Mouse (Mus musculus) heart, embryonic 11.5 days (tissue): Measurements from ENCODE around the gene Anxa8. TPM values are rescaled to one million over a fixed set of nuclear protein-coding genes. Genes with fewer than 3 reads are reported as not detected.

Experiments used
- ATAC-seq: fragments of 200-750 bp; cut with Nextera tagmentation; replicated peaks from 2 replicates; pipeline ENCODE4 v1.8.0; 2017; ENCODE audit warnings: moderate library complexity; ENCODE audit not compliant: insufficient number of reproducible peaks, low FRiP score, low TSS enrichment
- H3K27ac ChIP-seq: fragments of 300-500 bp; sonication (generic); 2 replicates; pipeline ENCODE4 v1.5.1; 2014; ENCODE audit warnings: mild to moderate bottlenecking, low read depth, low read length
- H3K27me3 ChIP-seq: fragments of 300-500 bp; sonication (generic); 2 replicates; pipeline ENCODE4 v1.6.1; 2014; ENCODE audit warnings: mild to moderate bottlenecking, low read length, mixed read lengths; ENCODE audit not compliant: control insufficient read depth, insufficient read depth
- H3K36me3 ChIP-seq: fragments of 300-500 bp; sonication (generic); 2 replicates; pipeline ENCODE4 v1.6.1; 2014; ENCODE audit warnings: mild to moderate bottlenecking, low read length, moderate library complexity, mixed read lengths; ENCODE audit not compliant: control insufficient read depth, insufficient read depth
- H3K4me1 ChIP-seq: fragments of 300-500 bp; sonication (generic); 2 replicates; pipeline ENCODE4 v1.6.1; 2014; ENCODE audit warnings: low read length; ENCODE audit not compliant: control insufficient read depth, insufficient read depth
- H3K4me2 ChIP-seq: fragments of 300-500 bp; sonication (generic); 2 replicates; pipeline ENCODE4 v1.6.1; 2014; ENCODE audit warnings: mild to moderate bottlenecking, moderate library complexity
- H3K4me3 ChIP-seq: fragments of 300-500 bp; sonication (generic); 2 replicates; pipeline ENCODE4 v1.5.1; 2014; ENCODE audit warnings: low read depth, low read length
- H3K9ac ChIP-seq: fragments of 300-500 bp; sonication (generic); 2 replicates; pipeline ENCODE4 v1.6.1; 2014; ENCODE audit warnings: mild to moderate bottlenecking, low read depth, low read length, moderate library complexity
- H3K9me3 ChIP-seq: fragments of 300-500 bp; sonication (generic); replicated peaks from 2 replicates; pipeline ENCODE4 v1.6.1; 2016; ENCODE audit warnings: low read length; ENCODE audit not compliant: control insufficient read depth
- WGBS: fragments of 180-500 bp; shearing (Covaris S2); extraction: QIAGEN DNeasy Blood & Tissue Kit; methylation state at CpG from one replicate; pipeline ENCODE4 v1.1.7; 2014; ENCODE audit not compliant: insufficient replicate concordance; 5-methylcytosine and 5-hydroxymethylcytosine counted together
- polyA plus RNA-seq: library from polyadenylated mRNA; unstranded; fragments of >200 nt; fragmentation: Nextera tagmentation; extraction: Ambion mirVana; gene quantifications from 2 replicates; pipeline ENCODE4 v1.2.1, GENCODE M21; 2014

Anxa8 gene
- polyA plus RNA-seq, 1 experiment from 2014 or later = 1.4 TPM

- Histone ChIP-seq H3K27ac (no peak overlapping the region), H3K4me1 (peaks cover 3% of the 10 kb centered on the region; the same call in 1 of the 2 replicates), H3K4me2 (no peak overlapping the region), H3K27me3 (no peaks in the 10 kb centered on the region), H3K9me3 (no peaks in the 10 kb centered on the region), H3K9ac (no peak overlapping the region), H3K36me3 (no peaks in the 10 kb centered on the region), H3K4me3 (no peak overlapping the region)
- 21% methylated on average over 8 of the region's 8 CpGs for WGBS
- no peak for ATAC-seq
Observed at GRCm38 (mm10) chr14:34104892-34105291, 19.1 kb downstream of the Anxa8 start.

- ATAC-seq = no peak
Observed at GRCm38 (mm10) chr14:34106389-34107062, 20.7 kb downstream of the Anxa8 start.

GRCm38 (mm10) chr14:34107594-34107993, 21.8 kb downstream of the Anxa8 start:
- Histone ChIP-seq H3K36me3 (no peaks in the 10 kb centered on the region), H3K9me3 (no peaks in the 10 kb centered on the region), H3K4me3 (no peak overlapping the region), H3K9ac (no peak overlapping the region), H3K27me3 (no peaks in the 10 kb centered on the region), H3K4me1 (peaks cover 3% of the 10 kb centered on the region; the same call in 1 of the 2 replicates), H3K4me2 (no peak overlapping the region), H3K27ac (no peak overlapping the region)
- 76% methylated on average over 4 of the region's 4 CpGs for WGBS
- no peak for ATAC-seq

More at GRCm38 (mm10) chr14:34106389-34107062, 20.7 kb downstream of the Anxa8 start:
- Histone ChIP-seq H3K27ac (no peak overlapping the region), H3K36me3 (no peaks in the 10 kb centered on the region), H3K4me1 (peaks cover 3% of the 10 kb centered on the region; the same call in 1 of the 2 replicates), H3K4me3 (no peak overlapping the region), H3K27me3 (no peaks in the 10 kb centered on the region), H3K9ac (no peak overlapping the region), H3K4me2 (no peak overlapping the region), H3K9me3 (no peaks in the 10 kb centered on the region)
- WGBS = 50% methylated on average over 12 of the region's 12 CpGs

GRCm38 (mm10) chr14:34114311-34114710, 28.5 kb downstream of the Anxa8 start:
- Histone ChIP-seq H3K4me3 (no peak overlapping the region), H3K9ac (no peak overlapping the region), H3K4me2 (no peak overlapping the region), H3K27me3 (no peaks in the 10 kb centered on the region), H3K9me3 (no peaks in the 10 kb centered on the region), H3K36me3 (no peaks in the 10 kb centered on the region), H3K27ac (no peak overlapping the region), H3K4me1 (no peaks in the 10 kb centered on the region)
- 76% methylated on average over 4 of the region's 4 CpGs for WGBS
- no peak for ATAC-seq

GRCm38 (mm10) chr14:34119046-34119723, 33.4 kb downstream of the Anxa8 start:
- no peak overlapping the region for H3K27ac ChIP-seq
- no peak overlapping the region for H3K9ac ChIP-seq
- H3K27me3 ChIP-seq = no peaks in the 10 kb centered on the region
- no peaks in the 10 kb centered on the region for H3K4me1 ChIP-seq
- H3K4me2 ChIP-seq = no peak overlapping the region
- H3K9me3 ChIP-seq = no peaks in the 10 kb centered on the region
- H3K4me3 ChIP-seq = no peak overlapping the region
- ATAC-seq = no peak
- no peaks in the 10 kb centered on the region for H3K36me3 ChIP-seq
- 77% methylated on average over 7 of the region's 7 CpGs for WGBS

GRCm38 (mm10) chr14:34120016-34120910, 34.5 kb downstream of the Anxa8 start:
- 65% methylated on average over 12 of the region's 12 CpGs for WGBS
- no peak for ATAC-seq
- Histone ChIP-seq H3K36me3 (no peaks in the 10 kb centered on the region), H3K4me3 (no peak overlapping the region), H3K27me3 (no peaks in the 10 kb centered on the region), H3K4me1 (no peaks in the 10 kb centered on the region), H3K9ac (no peak overlapping the region), H3K27ac (no peak overlapping the region), H3K9me3 (no peaks in the 10 kb centered on the region), H3K4me2 (no peak overlapping the region)

- no peak overlapping the region for H3K4me3 ChIP-seq
- H3K9ac ChIP-seq = no peak overlapping the region
- no peaks in the 10 kb centered on the region for H3K9me3 ChIP-seq
- H3K27me3 ChIP-seq = no peaks in the 10 kb centered on the region
- H3K36me3 ChIP-seq = no peaks in the 10 kb centered on the region
- no peak overlapping the region for H3K27ac ChIP-seq
- no peak for ATAC-seq
- no peak overlapping the region for H3K4me2 ChIP-seq
- 77% methylated on average over 3 of the region's 3 CpGs for WGBS
- H3K4me1 ChIP-seq = no peaks in the 10 kb centered on the region
Observed at GRCm38 (mm10) chr14:34120923-34121351, 35.2 kb downstream of the Anxa8 start.

GRCm38 (mm10) chr14:34121691-34122090, 35.9 kb downstream of the Anxa8 start:
- Histone ChIP-seq H3K27me3 (no peaks in the 10 kb centered on the region), H3K27ac (no peak overlapping the region), H3K36me3 (no peaks in the 10 kb centered on the region), H3K9ac (no peak overlapping the region), H3K4me3 (no peak overlapping the region), H3K9me3 (no peaks in the 10 kb centered on the region), H3K4me2 (no peak overlapping the region), H3K4me1 (no peaks in the 10 kb centered on the region)
- 91% methylated on average over 4 of the region's 4 CpGs for WGBS
- no peak for ATAC-seq
